Mouse (Mus musculus): ENCODE measurements around the gene Kcnn3. TPM values are rescaled to one million over a fixed set of nuclear protein-coding genes. Genes with fewer than 3 reads are reported as not detected.

Gene Kcnn3
- polyA plus RNA-seq, 1 experiment from 2014 or later = 9.9 TPM

GRCm38 (mm10) chr3:89703596-89703995, 183.6 kb downstream of the Kcnn3 start:
- H3K4me3 ChIP-seq (ENCODE audit: low read depth, low read length) = no peak overlapping the region
- ATAC-seq (ENCODE audit: low read depth) = no peak
- no peaks in the 10 kb centered on the region for H3K27me3 ChIP-seq (ENCODE audit: control insufficient read depth, insufficient read depth, low read length)
- no peaks in the 10 kb centered on the region for H3K4me1 ChIP-seq (ENCODE audit: control insufficient read depth, insufficient read depth, low read length)
- no peak overlapping the region for H3K4me2 ChIP-seq (ENCODE audit: low read depth, low read length)
- 27% methylated on average over 3 of the region's 3 CpGs for WGBS
- no peak overlapping the region for H3K27ac ChIP-seq (ENCODE audit: low read depth, low read length)
- H3K36me3 ChIP-seq (ENCODE audit: control insufficient read depth, insufficient read depth, low read length) = no peaks in the 10 kb centered on the region
- no peak overlapping the region for H3K9ac ChIP-seq (replicated peaks; ENCODE audit: low read depth, low read length)
- H3K9me3 ChIP-seq (ENCODE audit: control insufficient read depth, low read length) = no peaks in the 10 kb centered on the region

GRCm38 (mm10) chr3:89704064-89704463, 184.1 kb downstream of the Kcnn3 start:
- H3K9me3 ChIP-seq (ENCODE audit: control insufficient read depth, low read length) = no peaks in the 10 kb centered on the region
- H3K4me1 ChIP-seq (ENCODE audit: control insufficient read depth, insufficient read depth, low read length) = no peaks in the 10 kb centered on the region
- no peak overlapping the region for H3K27ac ChIP-seq (ENCODE audit: low read depth, low read length)
- no peak for ATAC-seq (ENCODE audit: low read depth)
- 82% methylated on average over 6 of the region's 6 CpGs for WGBS
- no peaks in the 10 kb centered on the region for H3K36me3 ChIP-seq (ENCODE audit: control insufficient read depth, insufficient read depth, low read length)
- H3K4me3 ChIP-seq (ENCODE audit: low read depth, low read length) = no peak overlapping the region
- H3K4me2 ChIP-seq (ENCODE audit: low read depth, low read length) = no peak overlapping the region
- H3K9ac ChIP-seq (replicated peaks; ENCODE audit: low read depth, low read length) = no peak overlapping the region
- no peaks in the 10 kb centered on the region for H3K27me3 ChIP-seq (ENCODE audit: control insufficient read depth, insufficient read depth, low read length)

- peaks cover 4% of the 10 kb centered on the region; the same call in 1 of the 2 replicates for H3K27me3 ChIP-seq (ENCODE audit: control insufficient read depth, insufficient read depth, low read length)
- no peaks in the 10 kb centered on the region for H3K9me3 ChIP-seq (ENCODE audit: control insufficient read depth, low read length)
- peak within 1 kb of the TSS; percentile 96 for H3K9ac ChIP-seq (replicated peaks; ENCODE audit: low read depth, low read length)
- peaks cover 15% of the 10 kb centered on the region; the same call in 1 of the 2 replicates for H3K4me1 ChIP-seq (ENCODE audit: control insufficient read depth, insufficient read depth, low read length)
- H3K4me3 ChIP-seq (ENCODE audit: low read depth, low read length) = peak within 1 kb of the TSS; percentile 92
- ATAC-seq (ENCODE audit: low read depth) = peak; percentile 93
- no peaks in the 10 kb centered on the region for H3K36me3 ChIP-seq (ENCODE audit: control insufficient read depth, insufficient read depth, low read length)
- H3K27ac ChIP-seq (ENCODE audit: low read depth, low read length) = peak within 1 kb of the TSS; percentile 95
- 5% methylated on average over 28 of the region's 28 CpGs for WGBS
- H3K4me2 ChIP-seq (ENCODE audit: low read depth, low read length) = peak within 1 kb of the TSS; percentile 81
These were observed 194.6 kb downstream of the Kcnn3 start, which contains the start of gene Adar for GRCm38 (mm10) chr3:89714359-89715206. Adar (plus strand) TSS chr3:89715022.

DNA sequence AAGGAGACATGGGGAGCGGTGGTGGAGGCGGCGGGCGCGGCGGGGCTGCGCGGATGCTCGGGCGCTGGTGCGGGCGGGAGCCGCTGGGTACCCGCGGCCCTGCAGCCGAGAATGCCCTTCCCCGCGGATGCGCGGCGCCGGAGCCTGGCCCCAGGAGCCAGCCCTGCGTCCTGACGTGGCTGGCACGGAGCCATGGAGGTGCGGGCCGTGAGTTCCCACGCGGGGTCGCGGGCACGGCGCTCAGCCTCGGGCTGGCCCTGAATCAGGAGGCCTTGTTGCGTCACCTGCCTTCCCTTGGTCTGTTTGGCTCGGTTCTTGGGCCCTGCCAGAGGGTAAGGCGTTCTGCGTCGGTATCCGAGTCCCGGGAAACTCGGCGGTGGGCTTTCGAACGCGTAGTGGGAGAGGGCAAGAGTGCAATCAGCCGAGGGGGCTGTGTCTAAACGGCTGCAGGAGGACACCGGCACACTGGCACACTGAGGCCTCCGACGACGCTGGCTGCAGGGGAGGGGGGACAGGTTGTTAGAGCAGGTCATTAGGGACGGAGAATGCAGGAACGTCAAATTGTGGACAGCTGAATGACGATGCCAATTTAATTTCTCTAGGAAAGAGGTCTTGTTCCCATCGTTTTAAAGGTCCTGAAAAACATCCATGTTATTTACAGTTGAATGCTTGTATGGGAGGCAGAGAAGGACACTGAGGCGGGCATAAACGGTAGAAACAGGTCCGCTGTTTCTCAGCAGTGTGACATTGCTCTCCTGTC, 195.4 kb downstream of the Kcnn3 start:
- Histone ChIP-seq H3K9ac (replicated peaks; ENCODE audit: low read depth, low read length) (peak overlapping the region; percentile 96), H3K27me3 (ENCODE audit: control insufficient read depth, insufficient read depth, low read length) (peaks cover 4% of the 10 kb centered on the region; the same call in 1 of the 2 replicates), H3K4me1 (ENCODE audit: control insufficient read depth, insufficient read depth, low read length) (peaks cover 15% of the 10 kb centered on the region; the same call in 1 of the 2 replicates), H3K9me3 (ENCODE audit: control insufficient read depth, low read length) (no peaks in the 10 kb centered on the region), H3K36me3 (ENCODE audit: control insufficient read depth, insufficient read depth, low read length) (no peaks in the 10 kb centered on the region), H3K4me2 (ENCODE audit: low read depth, low read length) (peak overlapping the region; percentile 81), H3K4me3 (ENCODE audit: low read depth, low read length) (peak overlapping the region; percentile 92), H3K27ac (ENCODE audit: low read depth, low read length) (peak overlapping the region; percentile 95)
- WGBS = 2% methylated on average over 48 of the region's 59 CpGs
- peak; percentile 67 for ATAC-seq (ENCODE audit: low read depth)

- H3K36me3 ChIP-seq (ENCODE audit: control insufficient read depth, insufficient read depth, low read length) = no peaks in the 10 kb centered on the region
- no peaks in the 10 kb centered on the region for H3K9me3 ChIP-seq (ENCODE audit: control insufficient read depth, low read length)
- peak overlapping the region; percentile 81 for H3K4me2 ChIP-seq (ENCODE audit: low read depth, low read length)
- H3K4me3 ChIP-seq (ENCODE audit: low read depth, low read length) = peak overlapping the region; percentile 92
- peak overlapping the region; percentile 96 for H3K9ac ChIP-seq (replicated peaks; ENCODE audit: low read depth, low read length)
- H3K4me1 ChIP-seq (ENCODE audit: control insufficient read depth, insufficient read depth, low read length) = peaks cover 15% of the 10 kb centered on the region; the same call in 1 of the 2 replicates
- 39% methylated on average over 6 of the region's 6 CpGs for WGBS
- H3K27ac ChIP-seq (ENCODE audit: low read depth, low read length) = no peak overlapping the region
- ATAC-seq (ENCODE audit: low read depth) = no peak
- peaks cover 4% of the 10 kb centered on the region; the same call in 1 of the 2 replicates for H3K27me3 ChIP-seq (ENCODE audit: control insufficient read depth, insufficient read depth, low read length)
These were observed 195.9 kb downstream of the Kcnn3 start for GRCm38 (mm10) chr3:89715967-89716256.

- Histone ChIP-seq H3K27ac (ENCODE audit: low read depth, low read length) (no peak overlapping the region), H3K27me3 (ENCODE audit: control insufficient read depth, insufficient read depth, low read length) (no peaks in the 10 kb centered on the region), H3K36me3 (ENCODE audit: control insufficient read depth, insufficient read depth, low read length) (no peaks in the 10 kb centered on the region), H3K4me2 (ENCODE audit: low read depth, low read length) (no peak overlapping the region), H3K4me1 (ENCODE audit: control insufficient read depth, insufficient read depth, low read length) (no peaks in the 10 kb centered on the region), H3K9me3 (ENCODE audit: control insufficient read depth, low read length) (no peaks in the 10 kb centered on the region), H3K9ac (replicated peaks; ENCODE audit: low read depth, low read length) (no peak overlapping the region), H3K4me3 (ENCODE audit: low read depth, low read length) (no peak overlapping the region)
- ATAC-seq (ENCODE audit: low read depth) = no peak
These were observed 202.1 kb downstream of the Kcnn3 start for GRCm38 (mm10) chr3:89722032-89722431.

DNA sequence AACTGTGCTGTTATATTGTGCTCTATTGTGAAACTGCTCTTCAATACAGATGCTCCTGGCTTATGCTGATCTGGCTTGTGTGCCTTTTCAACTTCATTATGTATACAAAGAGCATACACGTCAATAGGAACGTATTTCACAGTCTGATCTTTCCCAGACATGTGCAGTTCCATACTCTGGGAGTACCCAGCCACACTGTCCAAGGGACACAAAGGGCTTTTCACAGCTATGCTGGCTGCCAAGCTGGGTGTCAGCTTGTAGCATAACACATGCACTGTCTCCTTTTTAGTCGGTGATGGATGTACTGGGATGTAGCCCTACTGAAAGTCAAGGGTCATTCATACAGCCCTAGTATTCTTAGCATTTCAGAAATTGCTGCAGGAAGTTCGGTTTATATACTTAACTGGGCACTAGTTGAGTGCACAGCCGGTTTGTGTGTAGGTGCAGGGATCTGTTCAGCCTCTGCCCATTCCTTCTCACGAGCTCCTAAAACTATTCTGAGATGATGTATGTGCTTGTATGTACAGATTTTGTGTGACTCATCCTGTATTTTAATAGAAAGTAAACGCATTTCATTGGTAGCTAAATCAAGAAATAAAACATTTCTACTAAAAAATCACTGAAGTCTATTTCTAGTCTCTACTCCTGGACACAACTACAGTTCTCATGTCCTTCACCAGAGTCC, 203.6 kb downstream of the Kcnn3 start:
- no peaks in the 10 kb centered on the region for H3K4me1 ChIP-seq (ENCODE audit: control insufficient read depth, insufficient read depth, low read length)
- no peaks in the 10 kb centered on the region for H3K9me3 ChIP-seq (ENCODE audit: control insufficient read depth, low read length)
- no peak overlapping the region for H3K4me2 ChIP-seq (ENCODE audit: low read depth, low read length)
- no peaks in the 10 kb centered on the region for H3K27me3 ChIP-seq (ENCODE audit: control insufficient read depth, insufficient read depth, low read length)
- ATAC-seq (ENCODE audit: low read depth) = peak; percentile 17; the same call in 1 of the 2 replicates
- H3K36me3 ChIP-seq (ENCODE audit: control insufficient read depth, insufficient read depth, low read length) = no peaks in the 10 kb centered on the region
- no peak overlapping the region for H3K27ac ChIP-seq (ENCODE audit: low read depth, low read length)
- 52% methylated on average over 7 of the region's 7 CpGs for WGBS
- no peak overlapping the region for H3K9ac ChIP-seq (replicated peaks; ENCODE audit: low read depth, low read length)
- H3K4me3 ChIP-seq (ENCODE audit: low read depth, low read length) = no peak overlapping the region

Data from neural tube, embryonic 14.5 days (tissue).